Mouse (Mus musculus) hindbrain, embryonic 15.5 days (tissue): Measurements from ENCODE around the gene H13. TPM values are rescaled to one million over a fixed set of nuclear protein-coding genes. Genes with fewer than 3 reads are reported as not detected.

Experiments used
- ATAC-seq: fragments of 200-750 bp; cut with Nextera tagmentation; 2 replicates; pipeline ENCODE4 v1.8.0; 2017; ENCODE audit warnings: low read depth, moderate number of reproducible peaks, moderate TSS enrichment; ENCODE audit not compliant: low FRiP score
- H3K27ac ChIP-seq: fragments of 300-500 bp; sonication (generic); replicated peaks from 2 replicates; pipeline ENCODE4 v1.5.1; 2015; ENCODE audit warnings: mild to moderate bottlenecking, inconsistent platforms
- H3K27me3 ChIP-seq: fragments of 300-500 bp; sonication (generic); 2 replicates; pipeline ENCODE4 v1.6.1; 2015; ENCODE audit warnings: control low read depth, inconsistent platforms
- H3K36me3 ChIP-seq: fragments of 300-500 bp; sonication (generic); 2 replicates; pipeline ENCODE4 v1.6.1; 2015; ENCODE audit warnings: control low read depth, inconsistent platforms
- H3K4me1 ChIP-seq: fragments of 300-500 bp; sonication (generic); replicated peaks from 2 replicates; pipeline ENCODE4 v1.6.1; 2015; ENCODE audit warnings: control low read depth, inconsistent platforms
- H3K4me2 ChIP-seq: fragments of 300-500 bp; sonication (generic); 2 replicates; pipeline ENCODE4 v1.6.1; 2015; ENCODE audit warnings: moderate library complexity, mild to moderate bottlenecking, inconsistent platforms
- H3K4me3 ChIP-seq: fragments of 300-500 bp; sonication (generic); 2 replicates; pipeline ENCODE4 v1.5.1; 2015; ENCODE audit warnings: mild to moderate bottlenecking, inconsistent platforms
- H3K9ac ChIP-seq: fragments of 300-500 bp; sonication (generic); 2 replicates; pipeline ENCODE4 v1.6.1; 2015; ENCODE audit warnings: inconsistent platforms
- H3K9me3 ChIP-seq: fragments of 300-500 bp; sonication (generic); 2 replicates; pipeline ENCODE4 v1.6.1; 2016; ENCODE audit warnings: control low read depth, inconsistent platforms
- WGBS: fragments of 180-500 bp; shearing (Covaris S2); methylation state at CpG from one replicate; pipeline ENCODE4 v1.1.7; 2015; 5-methylcytosine and 5-hydroxymethylcytosine counted together
- polyA plus RNA-seq: library from polyadenylated mRNA; unstranded; fragments of >200 nt; fragmentation: Nextera tagmentation; extraction: Ambion mirVana; gene quantifications from 2 replicates; pipeline ENCODE4 v1.2.1, GENCODE M21; 2015

Gene H13
- polyA plus RNA-seq, 1 experiment from 2014 or later, result 177 TPM

DNA sequence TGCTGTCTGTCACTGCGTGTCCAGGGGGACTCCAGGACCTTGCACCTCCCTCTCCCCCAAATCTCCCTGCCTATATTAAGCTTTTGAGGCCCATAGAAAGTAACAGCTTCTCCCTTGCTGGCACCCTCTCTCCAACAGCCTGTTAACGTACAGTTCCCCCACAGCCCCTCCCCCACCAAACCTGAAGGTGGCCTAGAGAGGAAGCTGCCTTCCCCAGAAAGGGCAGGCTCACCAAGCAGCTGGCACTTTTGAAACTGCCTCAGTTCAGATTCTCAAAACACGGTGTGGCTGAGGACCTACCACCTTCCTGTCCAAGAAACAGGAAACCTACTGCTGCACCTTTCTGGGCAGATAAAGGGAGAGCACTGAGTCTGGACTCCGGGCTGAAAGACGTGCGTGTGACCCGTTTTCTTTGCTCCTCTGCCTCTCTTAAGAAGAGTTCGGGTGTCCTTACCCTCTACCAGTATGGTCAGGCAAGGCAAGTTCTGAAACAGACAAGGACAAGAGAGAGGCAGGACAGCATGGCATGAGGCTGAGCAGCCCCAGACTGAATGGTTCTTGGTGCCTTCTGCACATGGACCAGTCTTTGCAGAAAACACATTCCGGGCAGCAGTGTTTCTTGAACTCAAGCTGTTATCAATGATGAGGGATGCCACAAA lies 1.9 kb downstream of the H13 start:
- Histone ChIP-seq H3K4me1 (peaks cover 41% of the 10 kb centered on the region), H3K27me3 (no peaks in the 10 kb centered on the region), H3K9ac (peak overlapping the region; percentile 90), H3K27ac (peak overlapping the region; percentile 97), H3K4me2 (peak overlapping the region; percentile 92), H3K4me3 (peak overlapping the region; percentile 89), H3K36me3 (peaks cover 21% of the 10 kb centered on the region), H3K9me3 (no peaks in the 10 kb centered on the region)
- WGBS, result 51% methylated on average over 9 of the region's 9 CpGs
- ATAC-seq, result 0 out of 2 replicates have a peak, but pooled peaks have one; percentile 7

DNA sequence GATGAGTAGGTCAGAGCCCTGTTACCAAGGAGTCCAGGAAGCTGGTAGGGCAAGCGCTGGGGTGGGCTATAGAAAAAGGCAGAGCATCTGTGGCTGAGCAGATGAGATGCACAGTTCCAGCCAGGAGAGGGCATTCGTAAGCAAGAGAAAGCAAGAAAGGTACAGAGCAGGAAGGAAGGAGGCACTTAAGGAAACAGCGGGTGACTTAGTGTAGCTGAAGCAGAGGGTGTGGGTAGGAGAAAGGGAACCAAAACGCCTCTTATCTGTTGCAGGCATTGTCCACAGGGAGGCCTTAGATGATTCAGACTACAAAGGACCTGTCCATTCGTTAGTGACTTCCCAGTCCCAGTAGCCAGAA lies 2.4 kb downstream of the H13 start:
- Histone ChIP-seq H3K4me3 (peak overlapping the region; percentile 89), H3K27me3 (no peaks in the 10 kb centered on the region), H3K27ac (peak overlapping the region; percentile 97), H3K9me3 (no peaks in the 10 kb centered on the region), H3K9ac (peak overlapping the region; percentile 90), H3K4me2 (peak overlapping the region; percentile 92), H3K36me3 (peaks cover 27% of the 10 kb centered on the region), H3K4me1 (peaks cover 41% of the 10 kb centered on the region)
- ATAC-seq, result peak; percentile 29; the same call in 1 of the 2 replicates
- 23% methylated on average over 5 of the region's 5 CpGs for WGBS

DNA sequence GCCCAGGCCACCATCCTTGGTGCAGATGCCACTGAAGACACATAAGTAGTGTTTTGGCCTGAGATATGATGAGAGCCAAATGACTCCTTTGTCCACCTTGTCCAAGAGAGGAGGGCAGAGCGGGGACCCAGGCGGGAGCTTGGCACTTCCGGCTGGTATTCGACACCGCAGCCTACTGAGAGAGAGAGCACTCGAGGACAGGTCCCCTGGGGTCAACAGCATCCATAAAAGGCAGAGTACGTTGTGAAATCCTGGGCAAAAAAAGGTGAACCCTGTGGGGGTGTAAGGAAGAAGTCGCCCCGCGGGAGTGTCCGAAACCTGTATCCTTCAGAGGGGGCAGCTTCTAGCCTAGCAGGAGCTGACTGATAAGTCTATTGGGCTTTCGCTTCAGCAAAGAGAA lies 2.9 kb downstream of the H13 start:
- 74% methylated on average over 12 of the region's 12 CpGs for WGBS

DNA sequence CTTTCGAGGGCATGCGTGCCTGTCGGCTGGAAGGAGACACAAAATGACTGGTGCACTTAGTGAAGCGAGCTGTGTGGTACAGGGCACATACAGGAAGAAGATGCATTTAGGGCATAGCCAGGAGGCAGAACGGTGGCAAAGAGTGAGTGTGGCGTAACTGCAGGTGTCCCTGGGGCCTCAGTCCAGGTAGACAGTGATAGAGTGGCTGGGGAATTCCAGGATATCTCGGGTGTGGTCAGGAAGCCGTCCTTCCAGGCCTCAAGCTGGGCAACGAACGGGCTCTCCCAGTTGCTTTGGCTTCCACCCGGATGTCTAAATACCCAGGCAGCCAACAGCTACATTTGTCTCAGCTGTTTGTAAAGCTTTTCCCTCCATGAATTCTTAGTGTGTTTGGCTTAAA lies 4.9 kb downstream of the H13 start:
- Histone ChIP-seq H3K4me2 (peak overlapping the region; percentile 20; the same call in 1 of the 2 replicates), H3K9me3 (no peaks in the 10 kb centered on the region), H3K9ac (no peak overlapping the region), H3K27ac (no peak overlapping the region), H3K36me3 (peaks cover 44% of the 10 kb centered on the region), H3K27me3 (no peaks in the 10 kb centered on the region), H3K4me1 (peaks cover 48% of the 10 kb centered on the region), H3K4me3 (no peak overlapping the region)
- ATAC-seq, result no peak
- 80% methylated on average over 11 of the region's 11 CpGs for WGBS

More for the DNA sequence above, 2.9 kb downstream of the H13 start:
- peaks cover 41% of the 10 kb centered on the region for H3K4me1 ChIP-seq
- H3K36me3 ChIP-seq, result peaks cover 31% of the 10 kb centered on the region
- peak overlapping the region; percentile 90 for H3K9ac ChIP-seq
- no peak for ATAC-seq
- H3K27me3 ChIP-seq, result no peaks in the 10 kb centered on the region
- peak overlapping the region; percentile 97; the same call in 1 of the 2 replicates for H3K27ac ChIP-seq
- peak overlapping the region; percentile 89 for H3K4me3 ChIP-seq
- H3K4me2 ChIP-seq, result peak overlapping the region; percentile 92
- H3K9me3 ChIP-seq, result no peaks in the 10 kb centered on the region

DNA sequence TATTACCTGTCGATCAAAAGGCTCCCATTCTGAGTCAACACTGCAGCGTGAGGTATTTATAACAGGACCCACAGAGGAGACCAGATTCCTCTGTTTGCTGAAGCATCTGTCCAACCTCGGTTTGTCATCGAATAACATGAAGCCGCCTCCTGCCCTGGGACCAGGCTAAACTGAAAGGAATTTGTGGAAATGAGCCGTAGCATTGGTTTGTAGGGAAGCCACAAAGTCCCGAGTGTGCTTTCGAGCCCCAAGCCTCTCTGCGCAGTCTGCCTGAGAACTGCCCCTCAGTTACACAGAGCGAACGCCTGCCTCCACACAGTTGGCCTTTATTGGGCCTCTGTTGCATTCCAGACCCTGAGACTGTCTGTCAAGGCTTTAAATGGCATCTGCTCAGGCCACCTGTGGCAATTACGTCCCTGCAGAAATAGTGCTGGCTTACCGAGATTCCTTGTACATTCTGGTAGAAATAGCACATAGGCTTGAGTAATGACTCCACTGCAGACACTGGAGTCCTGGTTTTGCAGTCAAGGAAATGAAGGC lies 6.1 kb downstream of the H13 start:
- Histone ChIP-seq H3K36me3 (peaks cover 52% of the 10 kb centered on the region), H3K4me2 (no peak overlapping the region), H3K9me3 (no peaks in the 10 kb centered on the region), H3K9ac (no peak overlapping the region), H3K27ac (no peak overlapping the region), H3K4me3 (no peak overlapping the region), H3K4me1 (peaks cover 57% of the 10 kb centered on the region), H3K27me3 (no peaks in the 10 kb centered on the region)
- no peak for ATAC-seq
- 81% methylated on average over 13 of the region's 13 CpGs for WGBS

DNA sequence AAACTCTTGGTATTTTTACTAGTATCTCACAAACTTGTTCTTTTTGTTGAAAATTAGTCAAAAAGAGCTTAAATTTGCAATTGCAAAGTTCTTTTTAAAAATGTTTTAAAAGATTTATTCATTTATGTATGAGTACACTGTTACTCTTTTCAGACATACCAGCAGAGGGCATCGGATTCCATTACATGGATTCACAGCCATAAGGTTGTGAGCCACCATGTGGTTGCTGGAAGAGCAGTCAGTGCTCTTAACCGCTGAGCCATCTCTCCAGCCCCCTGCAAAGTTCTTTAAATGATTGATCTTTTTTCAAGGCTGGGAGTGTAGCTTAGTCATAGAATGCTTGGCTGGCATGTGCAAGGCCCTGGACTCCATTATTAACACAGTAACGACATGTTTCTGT lies 9.0 kb downstream of the H13 start:
- 48% methylated on average over 3 of the region's 3 CpGs for WGBS

DNA sequence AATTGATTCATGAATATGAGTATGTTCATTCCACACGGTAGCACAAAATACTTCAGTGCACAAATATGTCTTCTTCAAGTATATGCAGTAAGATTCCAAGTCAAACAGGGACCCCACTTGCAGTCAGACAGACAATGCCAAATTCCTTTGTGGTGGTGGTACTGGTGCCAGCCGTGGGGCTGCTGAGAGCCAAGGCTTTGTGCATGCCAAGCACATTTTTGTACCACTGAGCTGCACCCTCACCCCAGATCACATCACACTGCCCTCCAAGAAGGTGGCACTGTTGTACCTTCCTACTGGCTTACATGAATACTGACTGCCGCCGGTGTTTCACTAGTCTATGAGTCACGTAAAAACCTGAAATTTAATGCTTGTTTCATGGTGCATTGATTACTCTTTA lies 9.7 kb downstream of the H13 start:
- Histone ChIP-seq H3K4me1 (peaks cover 35% of the 10 kb centered on the region), H3K9ac (no peak overlapping the region), H3K4me3 (no peak overlapping the region), H3K27me3 (no peaks in the 10 kb centered on the region), H3K36me3 (peaks cover 81% of the 10 kb centered on the region), H3K4me2 (no peak overlapping the region), H3K9me3 (no peaks in the 10 kb centered on the region), H3K27ac (peak overlapping the region; percentile 43; the same call in 1 of the 2 replicates)
- 79% methylated on average over 5 of the region's 5 CpGs for WGBS
- no peak for ATAC-seq

More for the DNA sequence above, 9.0 kb downstream of the H13 start:
- H3K9me3 ChIP-seq, result no peaks in the 10 kb centered on the region
- H3K4me3 ChIP-seq, result no peak overlapping the region
- 0 out of 2 replicates have a peak, but pooled peaks have one; percentile 46 for ATAC-seq
- peaks cover 75% of the 10 kb centered on the region for H3K36me3 ChIP-seq
- H3K27ac ChIP-seq, result no peak overlapping the region
- H3K4me1 ChIP-seq, result peaks cover 40% of the 10 kb centered on the region
- H3K9ac ChIP-seq, result no peak overlapping the region
- H3K27me3 ChIP-seq, result no peaks in the 10 kb centered on the region
- no peak overlapping the region for H3K4me2 ChIP-seq

DNA sequence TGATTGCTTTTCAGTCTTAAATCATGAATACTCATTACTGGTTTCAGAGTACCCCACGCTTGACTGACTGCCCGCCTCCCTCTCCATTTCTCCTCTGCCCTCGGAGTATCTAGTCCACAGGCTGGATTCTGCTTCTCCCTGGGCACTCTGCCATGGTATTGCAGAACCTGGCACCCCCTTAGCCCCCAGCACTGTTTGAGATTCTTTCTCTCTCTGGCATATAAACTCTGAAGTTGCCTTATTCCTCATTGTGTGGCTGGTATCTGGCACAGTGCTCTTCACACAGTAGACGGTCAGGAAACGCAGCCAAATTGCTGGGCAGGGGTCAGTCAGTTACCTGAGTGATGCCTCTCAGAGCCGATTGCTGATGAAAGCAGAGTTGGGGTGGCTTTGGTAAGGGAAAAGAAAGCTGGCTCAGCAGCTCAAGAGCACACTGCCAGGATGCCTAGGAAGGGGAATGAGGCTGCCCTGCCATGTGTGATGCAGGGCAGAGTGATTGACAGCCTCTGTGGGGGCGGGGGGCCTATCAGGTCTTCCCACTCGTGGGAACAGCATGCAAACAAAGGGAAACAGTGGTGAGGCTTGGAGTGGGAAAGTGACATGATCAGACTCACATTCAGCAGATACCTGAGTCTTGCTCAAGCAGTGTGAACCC lies 10.6 kb downstream of the H13 start:
- Histone ChIP-seq H3K9ac (no peak overlapping the region), H3K27me3 (no peaks in the 10 kb centered on the region), H3K4me2 (no peak overlapping the region), H3K9me3 (no peaks in the 10 kb centered on the region), H3K4me1 (peaks cover 29% of the 10 kb centered on the region), H3K4me3 (no peak overlapping the region), H3K36me3 (peaks cover 85% of the 10 kb centered on the region), H3K27ac (peak overlapping the region; percentile 51)
- WGBS, result 65% methylated on average over 8 of the region's 8 CpGs
- ATAC-seq, result peak; percentile 84

DNA sequence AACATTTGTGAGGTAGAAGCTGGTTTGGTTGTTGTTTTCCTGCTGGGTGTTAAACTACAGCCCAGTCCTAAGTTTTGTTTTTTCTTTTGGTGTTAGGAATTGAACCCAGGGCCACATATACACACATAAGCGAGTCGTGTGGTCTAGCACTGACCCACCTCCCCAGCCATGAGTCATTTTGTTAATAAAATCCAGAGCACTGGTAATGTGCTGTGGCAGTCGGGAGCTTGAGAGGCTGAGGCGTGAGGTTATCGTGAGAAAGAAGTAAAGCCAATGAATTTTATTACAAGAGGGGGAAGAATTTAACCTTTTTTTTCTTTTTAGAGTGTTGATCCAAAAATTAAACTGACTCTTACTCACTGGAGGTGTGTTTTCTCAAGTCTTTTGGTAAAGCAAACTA lies 13.8 kb downstream of the H13 start:
- WGBS, result 93% methylated on average over 5 of the region's 5 CpGs
- Histone ChIP-seq H3K27ac (no peak overlapping the region), H3K4me2 (no peak overlapping the region), H3K9me3 (no peaks in the 10 kb centered on the region), H3K36me3 (peaks cover 89% of the 10 kb centered on the region), H3K4me1 (peaks cover 38% of the 10 kb centered on the region), H3K9ac (no peak overlapping the region), H3K4me3 (no peak overlapping the region), H3K27me3 (no peaks in the 10 kb centered on the region)
- ATAC-seq, result no peak

DNA sequence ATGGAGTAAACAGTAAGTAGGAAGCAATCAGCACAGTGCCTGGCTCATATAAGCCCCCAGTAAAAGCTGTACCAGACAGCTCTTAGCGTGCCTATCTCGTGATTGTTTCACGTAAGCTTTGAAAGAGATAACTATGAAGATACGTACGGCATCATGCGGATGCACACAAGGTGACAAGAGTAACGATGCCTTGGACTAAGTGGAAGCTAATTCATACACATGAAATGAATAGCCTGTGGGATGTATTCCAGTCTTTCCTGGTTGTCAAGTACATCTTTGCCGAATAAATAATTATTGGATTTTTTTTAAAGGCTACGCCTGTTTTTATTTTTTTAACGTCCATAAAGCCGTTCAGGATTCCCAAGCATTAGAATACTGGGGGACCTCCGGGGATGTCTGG lies 17.1 kb downstream of the H13 start:
- Histone ChIP-seq H3K4me1 (peaks cover 19% of the 10 kb centered on the region), H3K9me3 (no peaks in the 10 kb centered on the region), H3K36me3 (peaks cover 76% of the 10 kb centered on the region), H3K27ac (peak overlapping the region; percentile 69), H3K9ac (no peak overlapping the region), H3K4me2 (peak overlapping the region; percentile 39), H3K27me3 (no peaks in the 10 kb centered on the region), H3K4me3 (no peak overlapping the region)
- peak; percentile 40; the same call in 1 of the 2 replicates for ATAC-seq
- 56% methylated on average over 12 of the region's 12 CpGs for WGBS

DNA sequence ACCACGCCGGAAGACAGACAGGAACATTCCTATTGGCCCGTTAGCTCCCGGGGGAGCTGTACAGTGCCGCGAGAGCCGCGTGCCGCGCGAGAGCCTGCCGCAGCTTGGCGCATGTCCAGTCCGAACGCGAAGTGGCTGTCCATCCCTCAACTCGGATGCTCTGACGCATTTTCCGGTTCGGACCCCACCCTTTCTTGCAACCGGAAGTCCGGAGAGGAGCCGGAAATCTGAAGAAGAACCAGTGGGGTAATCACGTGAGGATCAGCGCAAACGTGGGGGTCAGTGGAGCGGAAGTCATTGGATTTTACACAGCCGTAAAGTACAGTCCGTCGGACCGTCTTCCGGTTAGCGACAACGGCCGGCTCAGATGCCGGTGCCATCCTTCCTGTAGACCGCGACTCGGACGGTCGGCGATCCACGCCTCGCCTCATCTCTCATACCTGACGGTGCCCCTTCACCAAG lies 17.6 kb downstream of the H13 start, which contains the start of gene Mcts2:
TSS of gene Mcts2 (plus strand) at position 230 of the 462 bp plus-strand sequence.
- Histone ChIP-seq H3K27me3 (no peaks in the 10 kb centered on the region), H3K4me1 (peaks cover 19% of the 10 kb centered on the region), H3K27ac (peak within 1 kb of the TSS; percentile 69), H3K9ac (peak within 1 kb of the TSS; percentile 42), H3K4me3 (peak within 1 kb of the TSS; percentile 47), H3K36me3 (peaks cover 71% of the 10 kb centered on the region), H3K4me2 (peak within 1 kb of the TSS; percentile 73), H3K9me3 (no peaks in the 10 kb centered on the region)
- peak; percentile 95 for ATAC-seq
- 54% methylated on average over 45 of the region's 45 CpGs for WGBS
